Mouse (Mus musculus) CH12.LX (cell line): ENCODE measurements at regions not wholly inside any gene's neighbourhood (a gene's known extent, or its start where the extent isn't known, plus 50 kb on each side); places are given as distances from the start of the nearest gene placed in this dataset.

Source experiments
- DNase-seq: peaks from one replicate; pipeline ENCODE4 v3.0.0-alpha.2; 2013; ENCODE audit errors: extremely low read depth
- H3K27ac ChIP-seq: 2 replicates; pipeline ENCODE4 v1.5.1; 2012; ENCODE audit warnings: low read depth, mild to moderate bottlenecking, control low read depth, moderate library complexity; ENCODE audit not compliant: insufficient read depth
- H3K27me3 ChIP-seq: replicated peaks from 2 replicates; pipeline ENCODE3; 2012; ENCODE audit warnings: inconsistent platforms
- H3K36me3 ChIP-seq, 2 experiments: replicated peaks in 1 of 2; 2 replicates each; pipeline versions ENCODE3 to v1.6.1; 2012; ENCODE audit warnings: inconsistent platforms in 1 of 2, low read length in 1 of 2, mild to moderate bottlenecking in 1 of 2, mixed read lengths in 1 of 2, moderate library complexity in 1 of 2; ENCODE audit not compliant: control insufficient read depth in 1 of 2, insufficient read depth in 1 of 2
- H3K4me1 ChIP-seq, 2 experiments: 2 replicates each; pipeline ENCODE4 v1.6.1; 2012; ENCODE audit warnings: inconsistent platforms in 1 of 2, moderate library complexity in 1 of 2; ENCODE audit not compliant: insufficient read depth in 2 of 2, control insufficient read depth in 1 of 2
- H3K4me2 ChIP-seq: 2 replicates; pipeline ENCODE4 v1.6.1; 2012; ENCODE audit warnings: low read depth, mild to moderate bottlenecking, control low read depth; ENCODE audit not compliant: poor library complexity, insufficient read depth, severe bottlenecking
- H3K4me3 ChIP-seq, 3 experiments: fragments of 150-350 bp in 1 of 3; sonication (generic) in 1 of 3; replicated peaks in 1 of 3; 2 replicates each; pipeline versions ENCODE3 to v1.5.1; 2011 to 2012; ENCODE audit warnings: low read depth in 2 of 3, low read length in 2 of 3, mild to moderate bottlenecking in 2 of 3, moderate library complexity in 2 of 3, control low read depth in 1 of 3, improper control_type of control experiment in 1 of 3, inconsistent platforms in 1 of 3, mixed read lengths in 1 of 3; ENCODE audit not compliant: poor library complexity in 1 of 3
- H3K79me2 ChIP-seq: replicated peaks from 2 replicates; pipeline ENCODE4 v1.6.1; 2012; ENCODE audit warnings: mild to moderate bottlenecking, moderate library complexity; ENCODE audit not compliant: control insufficient read depth, poor library complexity, insufficient read depth, severe bottlenecking; ENCODE audit errors: extremely low read depth
- H3K9ac ChIP-seq: 2 replicates; pipeline ENCODE4 v1.6.1; 2012; ENCODE audit warnings: low read depth, mild to moderate bottlenecking, control low read depth, moderate library complexity; ENCODE audit not compliant: insufficient read depth
- H3K9me3 ChIP-seq: replicated peaks from 2 replicates; pipeline ENCODE3; 2012; ENCODE audit warnings: low read length, inconsistent platforms, mixed read lengths
- BHLHE40 ChIP-seq: IDR thresholded peaks from 2 replicates; pipeline ENCODE4 v1.6.1; 2011; ENCODE audit warnings: mild to moderate bottlenecking, low read depth, low read length, improper control_type of control experiment
- CHD2 ChIP-seq: IDR thresholded peaks from 2 replicates; pipeline ENCODE4 v1.6.1; 2011; ENCODE audit warnings: low read length, improper control_type of control experiment
- CTCF ChIP-seq, 2 experiments: IDR thresholded peaks in 1 of 2; conservative IDR thresholded peaks in 1 of 2; 2 replicates each; pipeline ENCODE4 v1.5.1; 2011 to 2012; ENCODE audit warnings: low read depth in 2 of 2, low read length in 2 of 2, improper control_type of control experiment in 1 of 2, inconsistent platforms in 1 of 2, mild to moderate bottlenecking in 1 of 2, moderate library complexity in 1 of 2
- E2F4 ChIP-seq: IDR thresholded peaks from 2 replicates; pipeline ENCODE4 v1.6.1; 2011; ENCODE audit warnings: low read depth, low read length, improper control_type of control experiment; ENCODE audit not compliant: insufficient replicate concordance
- ELF1 ChIP-seq: IDR thresholded peaks from 2 replicates; pipeline ENCODE4 v1.6.1; 2014; ENCODE audit warnings: low read depth, mild to moderate bottlenecking, inconsistent platforms, low read length, improper control_type of control experiment
- EP300 ChIP-seq: IDR thresholded peaks from 2 replicates; pipeline ENCODE4 v1.6.1; 2011; ENCODE audit warnings: low read length, improper control_type of control experiment
- HCFC1 ChIP-seq: IDR thresholded peaks from 2 replicates; pipeline ENCODE4 v1.6.1; 2012; ENCODE audit warnings: low read depth, mild to moderate bottlenecking, inconsistent platforms, low read length, improper control_type of control experiment
- JUN ChIP-seq: IDR thresholded peaks from 2 replicates; pipeline ENCODE4 v1.6.1; 2011; ENCODE audit warnings: low read depth, mild to moderate bottlenecking, low read length, improper control_type of control experiment, moderate library complexity; ENCODE audit not compliant: insufficient read depth
- KAT2A ChIP-seq: IDR thresholded peaks from 2 replicates; pipeline ENCODE4 v1.6.1; 2012; ENCODE audit warnings: low read length, improper control_type of control experiment, inconsistent platforms; ENCODE audit not compliant: insufficient replicate concordance
- MAX ChIP-seq: IDR thresholded peaks from 2 replicates; pipeline ENCODE4 v1.6.1; 2011; ENCODE audit warnings: low read length, improper control_type of control experiment
- MAZ ChIP-seq: IDR thresholded peaks from 2 replicates; pipeline ENCODE4 v1.6.1; 2012; ENCODE audit warnings: low read depth, mild to moderate bottlenecking, inconsistent platforms, low read length, improper control_type of control experiment, moderate library complexity
- MEF2A ChIP-seq: IDR thresholded peaks from 2 replicates; pipeline ENCODE4 v1.6.1; 2014; ENCODE audit warnings: low read depth, mild to moderate bottlenecking, inconsistent platforms, low read length, improper control_type of control experiment, borderline replicate concordance
- MXI1 ChIP-seq: IDR thresholded peaks from 2 replicates; pipeline ENCODE4 v1.6.1; 2011; ENCODE audit warnings: mild to moderate bottlenecking, low read depth, low read length, improper control_type of control experiment
- MYC ChIP-seq: IDR thresholded peaks from 2 replicates; pipeline ENCODE4 v1.6.1; 2011; ENCODE audit warnings: low read depth, mild to moderate bottlenecking, improper control_type of control experiment, low read length
- NELFE ChIP-seq: IDR thresholded peaks from 2 replicates; pipeline ENCODE4 v1.6.1; 2011; ENCODE audit warnings: low read depth, low read length, improper control_type of control experiment
- NRF1 ChIP-seq: IDR thresholded peaks from 2 replicates; pipeline ENCODE4 v1.6.1; 2014; ENCODE audit warnings: low read depth, mild to moderate bottlenecking, inconsistent platforms, low read length, improper control_type of control experiment, moderate library complexity
- POLR2A ChIP-seq: IDR thresholded peaks from 2 replicates; pipeline ENCODE4 v1.6.1; 2011; ENCODE audit warnings: low read depth, mild to moderate bottlenecking, improper control_type of control experiment, low read length
- POLR2AphosphoS2 ChIP-seq: IDR thresholded peaks from 2 replicates; pipeline ENCODE4 v1.6.1; 2011; ENCODE audit warnings: low read depth, low read length, improper control_type of control experiment
- RAD21 ChIP-seq: IDR thresholded peaks from 2 replicates; pipeline ENCODE4 v1.6.1; 2011; ENCODE audit warnings: low read depth, mild to moderate bottlenecking, low read length, improper control_type of control experiment, moderate library complexity
- RCOR1 ChIP-seq: conservative IDR thresholded peaks from 2 replicates; pipeline ENCODE4 v1.6.1; 2012; ENCODE audit warnings: low read depth, mild to moderate bottlenecking, inconsistent platforms, low read length, improper control_type of control experiment
- SMC3 ChIP-seq: IDR thresholded peaks from 2 replicates; pipeline ENCODE4 v1.6.1; 2011; ENCODE audit warnings: low read depth, low read length, improper control_type of control experiment
- TCF12 ChIP-seq: IDR thresholded peaks from 2 replicates; pipeline ENCODE4 v1.6.1; 2014; ENCODE audit warnings: low read depth, mild to moderate bottlenecking, inconsistent platforms, low read length, improper control_type of control experiment
- UBTF ChIP-seq: IDR thresholded peaks from 2 replicates; pipeline ENCODE4 v1.6.1; 2012; ENCODE audit warnings: low read depth, mild to moderate bottlenecking, inconsistent platforms, low read length, improper control_type of control experiment, moderate library complexity
- USF2 ChIP-seq: conservative IDR thresholded peaks from 2 replicates; pipeline ENCODE4 v1.6.1; 2011; ENCODE audit warnings: low read depth, low read length, improper control_type of control experiment
- ZC3H11A ChIP-seq: IDR thresholded peaks from 2 replicates; pipeline ENCODE4 v1.6.1; 2012; ENCODE audit warnings: low read depth, mild to moderate bottlenecking, inconsistent platforms, low read length, improper control_type of control experiment
- ZMIZ1 ChIP-seq: IDR thresholded peaks from 2 replicates; pipeline ENCODE4 v1.6.1; 2012; ENCODE audit warnings: low read depth, mild to moderate bottlenecking, inconsistent platforms, low read length, improper control_type of control experiment
- ZNF384 ChIP-seq: IDR thresholded peaks from 2 replicates; pipeline ENCODE4 v1.6.1; 2012; ENCODE audit warnings: low read depth, low read length, improper control_type of control experiment, inconsistent platforms
- dilution Hi-C: fragments of 300-500 bp; cut with MboI; formaldehyde crosslinking; loops from 2 replicates; pipeline ENCODE4 v1.14.3; 2020; ENCODE audit warnings: low sequenced_read_pairs; ENCODE audit not compliant: extremely low pct_unique_long_range_greater_than_20kb, extremely low pct_ligation_motif_present
- in situ Hi-C: fragments of 300-500 bp; cut with MboI; formaldehyde crosslinking; loops from 3 replicates; pipeline ENCODE4 v1.14.3; 2019; ENCODE audit warnings: low sequenced_read_pairs, low pct_ligation_motif_present, low pct_unique_long_range_greater_than_20kb, mixed read lengths

DNA sequence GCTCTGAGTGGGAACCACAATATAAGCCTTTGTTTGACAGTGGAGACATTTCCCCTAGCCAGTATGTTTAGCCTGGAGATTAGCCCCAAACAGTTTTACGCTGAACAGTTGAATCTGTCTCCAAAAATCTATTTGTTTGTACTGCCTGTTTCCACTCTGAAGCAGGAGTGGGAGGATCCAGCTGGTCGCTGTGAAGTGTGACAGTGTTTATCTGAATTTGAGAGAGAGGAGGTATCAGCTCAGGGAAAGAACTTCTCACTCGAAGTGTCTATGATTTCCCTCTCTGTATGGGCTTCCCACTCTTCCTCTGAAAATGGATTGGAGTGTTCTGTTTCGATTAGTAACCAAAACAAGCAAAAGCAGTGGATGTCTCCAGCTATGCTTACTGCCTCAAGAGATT is 324.4 kb upstream of the Adam34 start:
- Histone ChIP-seq H3K9me3 (peaks cover 39% of the 10 kb centered on the region), H3K27me3 (no peaks in the 10 kb centered on the region), H3K9ac (no peak overlapping the region), H3K36me3 (no peaks in the 10 kb centered on the region), H3K4me2 (no peak overlapping the region), H3K4me3 (no peak overlapping the region), H3K79me2 (no peaks in the 10 kb centered on the region), H3K4me1 (no peaks in the 10 kb centered on the region), H3K27ac (no peak overlapping the region)
- in situ Hi-C loops (no loop called here), dilution Hi-C loops (no loop called here)
- DNase-seq, result no peak
- no peak for TF ChIP-seq HCFC1
- TF ChIP-seq MYC, result no peak

- Histone ChIP-seq H3K4me2 (no peak overlapping the region), H3K79me2 (no peaks in the 10 kb centered on the region), H3K27me3 (no peaks in the 10 kb centered on the region), H3K36me3 (no peaks in the 10 kb centered on the region), H3K4me3 (no peak overlapping the region), H3K27ac (no peak overlapping the region), H3K9me3 (peaks cover 40% of the 10 kb centered on the region), H3K4me1 (no peaks in the 10 kb centered on the region), H3K9ac (no peak overlapping the region)
- DNase-seq, result no peak
- dilution Hi-C loops, result no loop called here
- TF ChIP-seq POLR2A (no peak), POLR2AphosphoS2 (no peak), UBTF (no peak), ZMIZ1 (no peak), JUN (no peak), CTCF (conservative IDR thresholded peaks at IDR 0.05 in 1 of 2, IDR thresholded peaks at IDR 0.05 in 1 of 2; ENCODE audit: low read depth in 2 of 2, low read length in 2 of 2) (no peak), MXI1 (no peak), NELFE (no peak), CHD2 (no peak), NRF1 (no peak), RCOR1 (no peak), ZC3H11A (no peak)
- in situ Hi-C loops, result no loop called here
Observed at GRCm38 (mm10) chr8:44031376-44031775, 321.5 kb upstream of the Adam34 start.

- Histone ChIP-seq H3K4me3 (no peak overlapping the region), H3K4me2 (no peak overlapping the region), H3K9me3 (peaks cover 37% of the 10 kb centered on the region), H3K27ac (no peak overlapping the region), H3K9ac (no peak overlapping the region), H3K4me1 (no peaks in the 10 kb centered on the region), H3K79me2 (no peaks in the 10 kb centered on the region), H3K36me3 (no peaks in the 10 kb centered on the region), H3K27me3 (no peaks in the 10 kb centered on the region)
- DNase-seq, result no peak
- in situ Hi-C loops (no loop called here), dilution Hi-C loops (no loop called here)
- TF ChIP-seq BHLHE40, result no peak
- no peak for TF ChIP-seq USF2
- TF ChIP-seq ZC3H11A, result no peak
- TF ChIP-seq MEF2A, result no peak
- TF ChIP-seq SMC3, result no peak
- TF ChIP-seq E2F4, result no peak
- no peak for TF ChIP-seq MAX
- no peak for TF ChIP-seq ZMIZ1
- no peak for TF ChIP-seq CHD2
- TF ChIP-seq TCF12, result no peak
- no peak for TF ChIP-seq CTCF (conservative IDR thresholded peaks at IDR 0.05 in 1 of 2, IDR thresholded peaks at IDR 0.05 in 1 of 2; ENCODE audit: low read depth in 2 of 2, low read length in 2 of 2)
- no peak for TF ChIP-seq RAD21
- TF ChIP-seq MYC, result no peak
- TF ChIP-seq RCOR1, result no peak
- no peak for TF ChIP-seq EP300
- no peak for TF ChIP-seq ELF1
- no peak for TF ChIP-seq KAT2A
- TF ChIP-seq ZNF384, result no peak
- TF ChIP-seq UBTF, result no peak
- no peak for TF ChIP-seq MAZ
Observed at GRCm38 (mm10) chr8:44030972-44031371, 321.1 kb upstream of the Adam34 start.
